8 mouse cellular contexts compared by ENCODE assay signal in genomic region chr7:98155546-98156279, GRCm38 (mm10). TPM values are rescaled to one million over a fixed set of nuclear protein-coding genes. Genes with fewer than 3 reads are reported as not detected.
DNase-seq lines count a peak whose midpoint lies in the region; ATAC-seq and TF ChIP-seq lines count a peak whose summit lies in the region.

No protein-coding gene starts in this region.

- intact Hi-C loops in heart, postnatal 10 days (cut with DNase I): loop anchor here (1.0 to 5.0 kb wide), 2 partner anchors 37 to 277 kb away; no protein-coding TSS in a partner anchor

- peak; percentile 44; the same call in 1 of the 2 replicates for ATAC-seq in forebrain, embryonic 12.5 days (ENCODE audit: low FRiP score)
- peak; percentile 39; the same call in 1 of the 2 replicates for ATAC-seq in lung, embryonic 14.5 days (ENCODE audit: insufficient read depth)
- ATAC-seq in neutrophil, adult 5-6 weeks (ENCODE audit: extremely low read depth, insufficient number of reproducible peaks, low FRiP score, poor library complexity, severe bottlenecking): peak; percentile 40; the same call in 1 of the 2 replicates

- no peak overlapping the region for H3K4me2 ChIP-seq in forebrain, embryonic 12.5 days
- no peak overlapping the region for H3K4me2 ChIP-seq in lung, embryonic 14.5 days

- 37% methylated on average over 7 of the region's 8 CpGs for WGBS in forebrain, embryonic 12.5 days
- WGBS in lung, embryonic 14.5 days: 23% methylated on average over 7 of the region's 8 CpGs

- H3K9me3 ChIP-seq in ES-Bruce4 (replicated peaks; ENCODE audit: control insufficient read depth, insufficient read depth, low read length, poor library complexity, severe bottlenecking): no peaks in the 10 kb centered on the region
- H3K9me3 ChIP-seq in forebrain, embryonic 12.5 days: no peaks in the 10 kb centered on the region
- H3K9me3 ChIP-seq in lung, embryonic 14.5 days (ENCODE audit: low read depth, low read length): no peaks in the 10 kb centered on the region

- H3K9ac ChIP-seq in ES-Bruce4 (ENCODE audit: low read depth, poor library complexity, severe bottlenecking): no peak overlapping the region
- no peak overlapping the region for H3K9ac ChIP-seq in forebrain, embryonic 12.5 days
- no peak overlapping the region for H3K9ac ChIP-seq in lung, embryonic 14.5 days

- peak; percentile 91 for TF ChIP-seq CTCF in ES-Bruce4 (IDR thresholded peaks at IDR 0.05; ENCODE audit: low read depth, low read length)
- TF ChIP-seq CTCF in lung, embryonic 14.5 days (IDR thresholded peaks at IDR 0.05; ENCODE audit: low read depth): peak; percentile 91

- no peaks in the 10 kb centered on the region for H3K36me3 ChIP-seq in ES-Bruce4 (ENCODE audit: control insufficient read depth, insufficient read depth, low read length, poor library complexity, severe bottlenecking)
- H3K36me3 ChIP-seq in forebrain, embryonic 12.5 days (replicated peaks): no peaks in the 10 kb centered on the region
- no peaks in the 10 kb centered on the region for H3K36me3 ChIP-seq in lung, embryonic 14.5 days (ENCODE audit: insufficient read depth)

- DNase-seq in adrenal gland, postnatal 14 days: peak; percentile 83
- peak; percentile 80 to 84 for DNase-seq in heart, postnatal 10 days
- DNase-seq in layer of hippocampus, adult 18-20 months (ENCODE audit: low spot score in 2 of 2): peak; percentile 53 to 83
- DNase-seq in lung, embryonic 14.5 days: peak; percentile 85
- peak; percentile 75 to 77 for DNase-seq in thymus, postnatal 36 days

- no peak for TF ChIP-seq EP300 in ES-Bruce4 (IDR thresholded peaks at IDR 0.05; ENCODE audit: insufficient read depth, low read depth, low read length)

- no peak overlapping the region for H3K27ac ChIP-seq in ES-Bruce4 (ENCODE audit: insufficient read depth, low read length)
- H3K27ac ChIP-seq in forebrain, embryonic 12.5 days: 0 out of 2 replicates have a peak overlapping the region, but pooled peaks have one; percentile 19
- H3K27ac ChIP-seq in lung, embryonic 14.5 days (ENCODE audit: low read depth): no peak overlapping the region; the same call in 1 of the 2 replicates

- H3K4me1 ChIP-seq in ES-Bruce4 (ENCODE audit: control insufficient read depth, insufficient read depth, low read length): peaks cover 23% of the 10 kb centered on the region
- H3K4me1 ChIP-seq in forebrain, embryonic 12.5 days: peaks cover 23% of the 10 kb centered on the region
- peaks cover 24% of the 10 kb centered on the region for H3K4me1 ChIP-seq in lung, embryonic 14.5 days (ENCODE audit: insufficient read depth)

- H3K4me3 ChIP-seq in ES-Bruce4 (ENCODE audit: low read depth, low read length): no peak overlapping the region
- H3K4me3 ChIP-seq in forebrain, embryonic 12.5 days (replicated peaks): no peak overlapping the region
- no peak overlapping the region for H3K4me3 ChIP-seq in lung, embryonic 14.5 days (ENCODE audit: low read depth, low read length)

- H3K27me3 ChIP-seq in ES-Bruce4 (ENCODE audit: control insufficient read depth, insufficient read depth, low read length, poor library complexity, severe bottlenecking): no peaks in the 10 kb centered on the region
- 0 out of 2 replicates have a peak, but pooled peaks cover 3% of the 10 kb centered on the region for H3K27me3 ChIP-seq in forebrain, embryonic 12.5 days
- H3K27me3 ChIP-seq in lung, embryonic 14.5 days (ENCODE audit: insufficient read depth, low read length): no peaks in the 10 kb centered on the region

- no peak for TF ChIP-seq POLR2A in ES-Bruce4 (IDR thresholded peaks at IDR 0.05; ENCODE audit: insufficient read depth, low read length)

RNA-seq across cellular contexts. Expression of gene Omp, which starts 10.4 kb away (rescaled TPM):
- polyA plus RNA-seq in ES-Bruce4 (2011; ENCODE audit: insufficient read depth, insufficient read length, low read depth, missing spikeins): 0.82 and 1.1 TPM in 2 replicates
- total RNA-seq in adrenal gland, postnatal 14 days (2021): 2.1 and 2.4 TPM in 2 replicates
- 0.45 and 0.74 TPM in 2 replicates for polyA plus RNA-seq in forebrain, embryonic 12.5 days (2016; fragmentation: Nextera tagmentation; extraction: Ambion mirVana)
- total RNA-seq in heart, postnatal 10 days (2021): under 1 TPM; 0.12 to 0.14 TPM
- 1 to 10 TPM; 1.1 to 1.2 TPM for total RNA-seq in layer of hippocampus, adult 18-20 months (2021)
- polyA plus RNA-seq in lung, embryonic 14.5 days (2014; fragmentation: Nextera tagmentation; extraction: Ambion mirVana): 0.33 TPM in 1 of 2 replicates, not detected in the other
- 0.61 and 1.4 TPM in 2 replicates for total RNA-seq in neutrophil, adult 5-6 weeks (2017)

RNA-seq across cellular contexts. Expression of gene Capn5, which starts 22.4 kb away (rescaled TPM):
- 16.9 and 17.0 TPM in 2 replicates for polyA plus RNA-seq in ES-Bruce4 (2011; ENCODE audit: insufficient read depth, insufficient read length, low read depth, missing spikeins)
- total RNA-seq in adrenal gland, postnatal 14 days (2021): 6.2 and 9.8 TPM in 2 replicates
- polyA plus RNA-seq in forebrain, embryonic 12.5 days (2016; fragmentation: Nextera tagmentation; extraction: Ambion mirVana): 8.3 and 9.3 TPM in 2 replicates
- total RNA-seq in heart, postnatal 10 days (2021): 1 to 10 TPM; 1.9 to 3.0 TPM
- total RNA-seq in layer of hippocampus, adult 18-20 months (2021): 10 to 100 TPM; 43.4 to 47.4 TPM
- polyA plus RNA-seq in lung, embryonic 14.5 days (2014; fragmentation: Nextera tagmentation; extraction: Ambion mirVana): 4.5 and 5.4 TPM in 2 replicates
- 7.6 and 11.2 TPM in 2 replicates for total RNA-seq in neutrophil, adult 5-6 weeks (2017)

RNA-seq across cellular contexts. Expression of gene Myo7a, which starts 36.4 kb away (rescaled TPM):
- 8.0 and 11.6 TPM in 2 replicates for polyA plus RNA-seq in ES-Bruce4 (2011; ENCODE audit: insufficient read depth, insufficient read length, low read depth, missing spikeins)
- total RNA-seq in adrenal gland, postnatal 14 days (2021): 58.6 and 86.2 TPM in 2 replicates
- 18.9 and 19.4 TPM in 2 replicates for polyA plus RNA-seq in forebrain, embryonic 12.5 days (2016; fragmentation: Nextera tagmentation; extraction: Ambion mirVana)
- 1 to 10 TPM; 4.2 to 4.6 TPM for total RNA-seq in heart, postnatal 10 days (2021)
- 10 to 100 TPM; 10.0 to 14.5 TPM for total RNA-seq in layer of hippocampus, adult 18-20 months (2021)
- 15.0 and 15.3 TPM in 2 replicates for polyA plus RNA-seq in lung, embryonic 14.5 days (2014; fragmentation: Nextera tagmentation; extraction: Ambion mirVana)
- total RNA-seq in neutrophil, adult 5-6 weeks (2017): 11.0 and 12.6 TPM in 2 replicates

RNA-seq across cellular contexts. Expression of gene B3gnt6, which starts 43.6 kb away (rescaled TPM):
- not detected in 2 replicates for polyA plus RNA-seq in ES-Bruce4 (2011; ENCODE audit: insufficient read depth, insufficient read length, low read depth, missing spikeins)
- total RNA-seq in adrenal gland, postnatal 14 days (2021): 5.6 and 8.5 TPM in 2 replicates
- polyA plus RNA-seq in forebrain, embryonic 12.5 days (2016; fragmentation: Nextera tagmentation; extraction: Ambion mirVana): 0.13 and 0.15 TPM in 2 replicates
- not detected for total RNA-seq in heart, postnatal 10 days (2021)
- under 1 TPM; 0.13 to 0.25 TPM for total RNA-seq in layer of hippocampus, adult 18-20 months (2021)
- polyA plus RNA-seq in lung, embryonic 14.5 days (2014; fragmentation: Nextera tagmentation; extraction: Ambion mirVana): not detected in 2 replicates
- total RNA-seq in neutrophil, adult 5-6 weeks (2017): not detected in 2 replicates
